Mouse (Mus musculus): ENCODE results near the gene Rbbp4. TPM values are rescaled to one million over a fixed set of nuclear protein-coding genes. Genes with fewer than 3 reads are reported as not detected.

Gene Rbbp4
- polyA plus RNA-seq, 1 experiment from 2014 or later, result 483 TPM

DNA sequence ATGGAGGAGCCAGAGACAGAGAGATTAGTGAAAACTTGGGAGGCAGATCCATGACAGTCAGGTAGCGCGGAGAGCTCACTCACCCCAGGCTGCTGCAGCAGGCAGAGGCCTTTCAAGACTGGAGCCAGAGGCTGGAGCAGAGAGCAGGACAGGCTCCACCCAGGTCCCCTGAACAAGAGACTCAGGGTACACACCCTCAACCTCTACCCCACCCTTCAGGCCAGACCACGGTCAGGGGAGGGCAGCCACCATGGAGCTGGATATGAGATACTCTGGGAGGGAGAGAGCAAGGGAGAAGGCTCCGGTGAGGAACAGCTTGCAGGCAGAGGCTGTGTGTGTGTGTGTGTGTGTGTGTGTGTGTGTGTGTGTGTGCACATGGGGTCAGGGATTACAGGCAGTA lies 69.0 kb downstream of the Rbbp4 start:
- H3K9me3 ChIP-seq (ENCODE audit: control insufficient read depth, low read length), result no peaks in the 10 kb centered on the region
- no peaks in the 10 kb centered on the region for H3K36me3 ChIP-seq (ENCODE audit: control insufficient read depth, insufficient read depth, low read length)
- H3K4me3 ChIP-seq (ENCODE audit: low read depth, low read length), result no peak overlapping the region
- no peaks in the 10 kb centered on the region for H3K27me3 ChIP-seq (ENCODE audit: control insufficient read depth, insufficient read depth, low read length)
- peaks cover 5% of the 10 kb centered on the region; the same call in 1 of the 2 replicates for H3K4me1 ChIP-seq (ENCODE audit: control insufficient read depth, insufficient read depth, low read length)
- WGBS, result 95% methylated on average over 4 of the region's 4 CpGs
- H3K9ac ChIP-seq (ENCODE audit: low read length), result no peak overlapping the region
- ATAC-seq (ENCODE audit: insufficient read depth, low FRiP score, low TSS enrichment) (no peak), DNase-seq (ENCODE audit: low spot score) (no peak)
- no peak overlapping the region for H3K4me2 ChIP-seq (ENCODE audit: low read depth)
- H3K27ac ChIP-seq (ENCODE audit: low read depth, low read length), result no peak overlapping the region

DNA sequence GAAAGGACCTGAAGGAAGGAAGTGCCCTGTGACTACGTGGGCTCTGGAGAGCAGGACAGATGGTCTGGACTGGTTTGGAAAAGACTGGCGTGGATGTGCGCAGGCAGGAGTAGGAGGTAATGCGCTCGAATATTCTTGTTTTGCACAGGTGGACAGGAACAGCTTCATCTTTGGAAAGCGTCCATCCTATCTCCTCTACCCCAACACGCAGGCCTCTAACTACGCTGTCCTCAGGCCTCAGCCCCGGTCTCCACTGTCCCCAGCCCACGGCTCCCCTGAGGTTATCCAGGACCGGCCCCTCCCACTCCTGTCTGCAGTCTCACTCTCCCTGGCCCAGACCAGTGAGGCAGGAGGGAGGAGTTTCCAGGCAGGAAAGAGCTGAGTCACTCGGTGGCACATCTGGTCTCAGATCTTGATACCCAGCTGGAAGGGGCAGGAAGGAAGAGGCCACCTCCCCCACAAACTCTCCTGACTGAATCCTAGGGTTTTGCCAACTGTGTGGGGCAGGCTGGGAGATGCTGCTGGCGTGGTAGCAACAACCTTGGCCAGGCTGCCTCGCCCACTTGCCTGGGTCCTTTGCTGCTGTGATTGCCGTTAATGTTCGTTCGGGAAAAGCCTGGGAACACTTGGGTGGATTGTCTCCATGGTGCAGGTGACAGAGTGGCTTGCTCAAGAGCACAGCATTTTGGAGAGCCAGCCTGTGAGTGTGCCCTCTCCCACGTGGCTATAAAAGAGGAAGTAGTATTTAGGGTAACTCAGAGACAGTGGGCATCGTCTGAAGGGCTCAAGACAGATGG lies 71.7 kb downstream of the Rbbp4 start:
- 36% methylated on average over 19 of the region's 19 CpGs for WGBS
- H3K4me2 ChIP-seq (ENCODE audit: low read depth), result no peak overlapping the region
- H3K9ac ChIP-seq (ENCODE audit: low read length), result 0 out of 2 replicates have a peak overlapping the region, but pooled peaks have one; percentile 10
- no peaks in the 10 kb centered on the region for H3K36me3 ChIP-seq (ENCODE audit: control insufficient read depth, insufficient read depth, low read length)
- DNase-seq (ENCODE audit: low spot score), result no peak
- no peak overlapping the region for H3K27ac ChIP-seq (ENCODE audit: low read depth, low read length)
- H3K4me3 ChIP-seq (ENCODE audit: low read depth, low read length), result no peak overlapping the region
- no peaks in the 10 kb centered on the region for H3K27me3 ChIP-seq (ENCODE audit: control insufficient read depth, insufficient read depth, low read length)
- no peak for ATAC-seq (ENCODE audit: insufficient read depth, low FRiP score, low TSS enrichment)
- H3K4me1 ChIP-seq (ENCODE audit: control insufficient read depth, insufficient read depth, low read length), result peaks cover 8% of the 10 kb centered on the region
- no peaks in the 10 kb centered on the region for H3K9me3 ChIP-seq (ENCODE audit: control insufficient read depth, low read length)

DNA sequence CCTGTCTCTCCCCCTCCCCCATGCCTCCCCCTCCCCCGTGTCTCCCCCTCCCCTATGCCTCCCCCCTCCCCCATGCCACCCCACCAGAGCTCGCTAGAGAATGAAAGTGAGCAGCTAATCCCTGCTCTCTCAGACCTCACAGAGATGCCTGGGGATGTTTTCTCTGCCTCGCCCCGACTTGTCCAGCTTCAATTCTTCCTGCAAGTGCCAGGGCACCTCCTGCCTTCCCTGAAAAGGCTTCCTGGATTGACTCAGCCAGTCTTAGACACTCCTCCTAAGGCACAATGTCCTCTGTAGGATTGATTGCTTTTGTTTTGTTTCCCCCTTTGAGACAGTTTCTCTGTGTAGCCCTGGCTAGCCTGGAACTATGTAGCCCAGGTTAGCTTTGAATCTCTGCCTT lies 74.0 kb downstream of the Rbbp4 start, which contains the start of gene C77080:
TSS of gene C77080 (minus strand) at position 209 of the 400 bp plus-strand sequence.
- H3K36me3 ChIP-seq (ENCODE audit: control insufficient read depth, insufficient read depth, low read length), result no peaks in the 10 kb centered on the region
- DNase-seq (ENCODE audit: low spot score), result no peak
- 0 out of 2 replicates have a peak within 1 kb of the TSS, but pooled peaks have one; percentile 1 for H3K9ac ChIP-seq (ENCODE audit: low read length)
- H3K4me2 ChIP-seq (ENCODE audit: low read depth), result no peak within 1 kb of the TSS
- H3K27me3 ChIP-seq (ENCODE audit: control insufficient read depth, insufficient read depth, low read length), result no peaks in the 10 kb centered on the region
- H3K4me3 ChIP-seq (ENCODE audit: low read depth, low read length), result no peak within 1 kb of the TSS
- H3K9me3 ChIP-seq (ENCODE audit: control insufficient read depth, low read length), result no peaks in the 10 kb centered on the region
- 27% methylated on average over 2 of the region's 4 CpGs for whole genome bisulfite sequencing
- H3K27ac ChIP-seq (ENCODE audit: low read depth, low read length), result no peak within 1 kb of the TSS
- ATAC-seq (ENCODE audit: insufficient read depth, low FRiP score, low TSS enrichment), result no peak
- H3K4me1 ChIP-seq (ENCODE audit: control insufficient read depth, insufficient read depth, low read length), result peaks cover 10% of the 10 kb centered on the region

DNA sequence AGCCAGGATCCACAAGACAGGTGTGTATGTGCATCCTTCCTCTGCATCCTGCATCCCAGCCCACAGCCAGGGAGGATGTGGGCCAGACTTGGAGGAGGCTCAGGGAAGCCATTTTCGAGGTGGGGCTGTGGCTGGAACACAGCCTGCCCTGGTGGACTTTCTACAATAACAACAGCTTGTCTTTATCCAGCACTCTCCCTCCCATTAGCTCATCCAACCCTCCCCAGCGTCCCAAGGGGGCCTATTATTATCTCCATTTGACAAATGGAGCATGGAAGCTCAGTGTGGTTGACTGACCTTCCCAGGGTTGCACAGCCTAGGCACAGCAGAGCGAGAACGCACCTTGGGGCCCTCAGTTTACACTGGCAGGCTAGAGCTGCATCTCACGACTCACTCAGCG lies 74.5 kb downstream of the Rbbp4 start:
- Histone ChIP-seq H3K27me3 (ENCODE audit: control insufficient read depth, insufficient read depth, low read length) (no peaks in the 10 kb centered on the region), H3K4me1 (ENCODE audit: control insufficient read depth, insufficient read depth, low read length) (peaks cover 10% of the 10 kb centered on the region), H3K4me2 (ENCODE audit: low read depth) (no peak overlapping the region), H3K4me3 (ENCODE audit: low read depth, low read length) (no peak overlapping the region), H3K9ac (ENCODE audit: low read length) (0 out of 2 replicates have a peak overlapping the region, but pooled peaks have one; percentile 1), H3K36me3 (ENCODE audit: control insufficient read depth, insufficient read depth, low read length) (no peaks in the 10 kb centered on the region), H3K27ac (ENCODE audit: low read depth, low read length) (no peak overlapping the region), H3K9me3 (ENCODE audit: control insufficient read depth, low read length) (no peaks in the 10 kb centered on the region)
- 25% methylated on average over 6 of the region's 6 CpGs for WGBS
- no peak for ATAC-seq (ENCODE audit: insufficient read depth, low FRiP score, low TSS enrichment)
- DNase-seq (ENCODE audit: low spot score), result no peak

DNA sequence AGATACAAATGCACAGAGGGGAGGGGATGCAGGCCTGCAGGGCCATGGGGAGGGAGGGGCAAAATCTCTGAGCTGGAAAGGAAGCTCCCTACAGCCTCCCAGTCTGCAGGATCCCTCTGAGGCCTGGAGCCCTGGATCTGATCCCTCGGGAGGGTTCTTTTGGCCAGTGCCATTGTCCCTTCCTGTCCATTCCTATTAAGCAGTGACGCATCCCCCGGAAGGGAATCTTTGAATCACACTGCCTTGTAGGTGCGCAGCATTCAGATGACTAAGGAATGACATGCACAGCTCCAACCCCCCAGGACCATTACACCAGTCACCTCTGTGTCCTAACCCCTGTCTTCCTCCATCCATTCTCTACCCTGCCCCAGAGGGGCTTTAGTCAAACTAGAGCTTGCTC lies 76.1 kb downstream of the Rbbp4 start:
- no peak overlapping the region for H3K27ac ChIP-seq (ENCODE audit: low read depth, low read length)
- H3K4me3 ChIP-seq (ENCODE audit: low read depth, low read length), result no peak overlapping the region
- no peaks in the 10 kb centered on the region for H3K36me3 ChIP-seq (ENCODE audit: control insufficient read depth, insufficient read depth, low read length)
- no peaks in the 10 kb centered on the region for H3K27me3 ChIP-seq (ENCODE audit: control insufficient read depth, insufficient read depth, low read length)
- ATAC-seq (ENCODE audit: insufficient read depth, low FRiP score, low TSS enrichment), result no peak
- no peak overlapping the region for H3K4me2 ChIP-seq (ENCODE audit: low read depth)
- H3K9me3 ChIP-seq (ENCODE audit: control insufficient read depth, low read length), result no peaks in the 10 kb centered on the region
- no peak overlapping the region for H3K9ac ChIP-seq (ENCODE audit: low read length)
- WGBS, result 75% methylated on average over 4 of the region's 4 CpGs
- no peak for DNase-seq (ENCODE audit: low spot score)
- H3K4me1 ChIP-seq (ENCODE audit: control insufficient read depth, insufficient read depth, low read length), result peaks cover 10% of the 10 kb centered on the region

Small RNA genes within 50 kb of the gene (microRNA-seq; reads per million reads assigned to microRNA genes)
- gene Gm22994, result not detected

Other genes starting within 250 kb of the Rbbp4 start
- 1.5 TPM in 2 replicates for gene Tmem54, start 229.8 kb downstream of the Rbbp4 start, polyA plus RNA-seq (2014; fragmentation: Nextera tagmentation; extraction: Ambion mirVana)
- gene Hpca, start 213.3 kb downstream of the Rbbp4 start, polyA plus RNA-seq (2014; fragmentation: Nextera tagmentation; extraction: Ambion mirVana), result 7.2 and 8.9 TPM in 2 replicates
- gene Fndc5, start 198.4 kb downstream of the Rbbp4 start, polyA plus RNA-seq (2014; fragmentation: Nextera tagmentation; extraction: Ambion mirVana), result 23.5 and 26.2 TPM in 2 replicates
- gene S100pbp, start 145.6 kb downstream of the Rbbp4 start, polyA plus RNA-seq (2014; fragmentation: Nextera tagmentation; extraction: Ambion mirVana), result 21.3 and 21.5 TPM in 2 replicates
- gene Yars, start 145.6 kb downstream of the Rbbp4 start, polyA plus RNA-seq (2014; fragmentation: Nextera tagmentation; extraction: Ambion mirVana), result 103 and 115 TPM in 2 replicates
- 3.9 and 4.3 TPM in 2 replicates for gene C77080, start 74.0 kb downstream of the Rbbp4 start, polyA plus RNA-seq (2014; fragmentation: Nextera tagmentation; extraction: Ambion mirVana)
- gene Sync, start 47.8 kb downstream of the Rbbp4 start, polyA plus RNA-seq (2014; fragmentation: Nextera tagmentation; extraction: Ambion mirVana), result 1.3 and 1.6 TPM in 2 replicates
- 36.7 and 42.4 TPM in 2 replicates for gene Zbtb8os, start 325 bp upstream of the Rbbp4 start, polyA plus RNA-seq (2014; fragmentation: Nextera tagmentation; extraction: Ambion mirVana)
- gene Zbtb8a, start 42.7 kb upstream of the Rbbp4 start, polyA plus RNA-seq (2014; fragmentation: Nextera tagmentation; extraction: Ambion mirVana), result 6.7 and 7.4 TPM in 2 replicates
- gene Zbtb8b, start 105.5 kb upstream of the Rbbp4 start, polyA plus RNA-seq (2014; fragmentation: Nextera tagmentation; extraction: Ambion mirVana), result 2.1 and 2.6 TPM in 2 replicates
- gene Bsdc1, start 126.2 kb upstream of the Rbbp4 start, polyA plus RNA-seq (2014; fragmentation: Nextera tagmentation; extraction: Ambion mirVana), result 27.6 and 31.7 TPM in 2 replicates
- not detected in 2 replicates for gene Tssk3, start 155.7 kb upstream of the Rbbp4 start, polyA plus RNA-seq (2014; fragmentation: Nextera tagmentation; extraction: Ambion mirVana)
- gene Fam229a, start 155.8 kb upstream of the Rbbp4 start, polyA plus RNA-seq (2014; fragmentation: Nextera tagmentation; extraction: Ambion mirVana), result not detected in 2 replicates
- gene Marcksl1, start 178.2 kb upstream of the Rbbp4 start, polyA plus RNA-seq (2014; fragmentation: Nextera tagmentation; extraction: Ambion mirVana), result 1,866 and 1,920 TPM in 2 replicates
- gene Hdac1, start 207.3 kb upstream of the Rbbp4 start, polyA plus RNA-seq (2014; fragmentation: Nextera tagmentation; extraction: Ambion mirVana), result 243 and 258 TPM in 2 replicates
- gene Lck, start 238.3 kb upstream of the Rbbp4 start, polyA plus RNA-seq (2014; fragmentation: Nextera tagmentation; extraction: Ambion mirVana), result 6.3 and 7.0 TPM in 2 replicates
- 1.1 and 1.3 TPM in 2 replicates for gene Fam167b, start 243.2 kb upstream of the Rbbp4 start, polyA plus RNA-seq (2014; fragmentation: Nextera tagmentation; extraction: Ambion mirVana)